Mouse (Mus musculus) heart, embryonic 15.5 days (tissue): Measurements from ENCODE around the gene Ppp1cb. TPM values are rescaled to one million over a fixed set of nuclear protein-coding genes. Genes with fewer than 3 reads are reported as not detected.
"Not testable (repeated sequence)": the region's sequence is repeated elsewhere in the genome, so short reads cannot be mapped to it uniquely, and the experiment has no call there.

ENCODE experiments used
- ATAC-seq: fragments of 200-750 bp; cut with Nextera tagmentation; replicated peaks from 2 replicates; pipeline ENCODE4 v1.8.0; 2017; ENCODE audit warnings: low read depth, moderate TSS enrichment; ENCODE audit not compliant: insufficient number of reproducible peaks, insufficient read depth, low FRiP score
- H3K27ac ChIP-seq: fragments of 300-500 bp; sonication (generic); 2 replicates; pipeline ENCODE4 v1.5.1; 2015; ENCODE audit warnings: mild to moderate bottlenecking, inconsistent platforms
- H3K27me3 ChIP-seq: fragments of 300-500 bp; sonication (generic); 2 replicates; pipeline ENCODE4 v1.6.1; 2015; ENCODE audit warnings: inconsistent platforms
- H3K36me3 ChIP-seq: fragments of 300-500 bp; sonication (generic); 2 replicates; pipeline ENCODE4 v1.6.1; 2015; ENCODE audit warnings: mild to moderate bottlenecking, inconsistent platforms
- H3K4me1 ChIP-seq: fragments of 300-500 bp; sonication (generic); replicated peaks from 2 replicates; pipeline ENCODE4 v1.6.1; 2015; ENCODE audit warnings: inconsistent platforms
- H3K4me2 ChIP-seq: fragments of 300-500 bp; sonication (generic); 2 replicates; pipeline ENCODE4 v1.6.1; 2015; ENCODE audit warnings: inconsistent platforms, mild to moderate bottlenecking, moderate library complexity
- H3K4me3 ChIP-seq: fragments of 300-500 bp; sonication (generic); 2 replicates; pipeline ENCODE4 v1.5.1; 2015; ENCODE audit warnings: mild to moderate bottlenecking, inconsistent platforms
- H3K9ac ChIP-seq: fragments of 300-500 bp; sonication (generic); 2 replicates; pipeline ENCODE4 v1.6.1; 2015; ENCODE audit warnings: mild to moderate bottlenecking, inconsistent platforms
- H3K9me3 ChIP-seq: fragments of 300-500 bp; sonication (generic); replicated peaks from 2 replicates; pipeline ENCODE4 v1.6.1; 2016; ENCODE audit warnings: inconsistent platforms
- WGBS: fragments of 180-500 bp; shearing (Covaris S2); methylation state at CpG from one replicate; pipeline ENCODE4 v1.1.7; 2015; ENCODE audit warnings: mixed read lengths; 5-methylcytosine and 5-hydroxymethylcytosine counted together
- polyA plus RNA-seq: library from polyadenylated mRNA; unstranded; fragments of >200 nt; fragmentation: Nextera tagmentation; extraction: Ambion mirVana; gene quantifications from 2 replicates; pipeline ENCODE4 v1.2.1, GENCODE M21; 2015

Gene Ppp1cb
- polyA plus RNA-seq, 1 experiment from 2014 or later, result 253 TPM

DNA sequence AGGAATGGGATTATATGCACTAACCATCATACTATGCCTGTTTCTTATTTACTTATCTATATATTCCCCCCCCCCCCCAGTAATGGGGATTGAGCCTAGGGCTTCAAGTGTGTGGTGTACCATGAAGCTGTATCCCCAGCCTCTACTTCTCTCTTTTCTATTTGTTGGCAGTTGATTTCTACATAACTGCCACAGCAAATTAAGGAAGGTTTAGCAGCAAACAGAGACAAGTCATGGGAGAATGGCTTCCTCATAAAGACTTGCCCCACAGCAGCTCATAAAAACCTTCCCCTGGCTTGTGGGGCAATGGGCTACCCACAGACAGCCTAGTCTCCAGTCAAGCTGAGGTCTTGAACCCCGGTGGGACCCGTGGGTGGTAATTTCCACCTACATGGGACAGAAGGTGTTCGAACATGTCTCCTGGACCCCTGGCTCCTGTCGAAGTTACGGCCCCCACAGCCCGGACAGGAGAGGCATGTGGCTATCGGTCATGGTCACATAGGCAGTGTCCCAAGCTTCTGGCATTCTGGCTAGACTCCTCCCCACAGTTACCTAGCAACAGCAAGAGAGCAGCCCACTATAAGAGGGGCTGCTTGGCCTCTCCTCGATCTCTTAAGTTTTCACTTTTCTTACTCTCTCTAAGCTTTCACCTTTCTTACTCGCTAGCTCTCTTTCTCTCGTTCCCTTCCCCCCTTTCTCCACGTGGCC is 35.1 kb upstream of the Ppp1cb start:
- no peaks in the 10 kb centered on the region for H3K27me3 ChIP-seq
- H3K27ac ChIP-seq, result no peak overlapping the region
- 63% methylated on average over 11 of the region's 11 CpGs for WGBS
- peaks cover 13% of the 10 kb centered on the region for H3K4me1 ChIP-seq
- H3K9ac ChIP-seq, result no peak overlapping the region
- no peak overlapping the region for H3K4me2 ChIP-seq
- H3K36me3 ChIP-seq, result no peaks in the 10 kb centered on the region
- no peaks in the 10 kb centered on the region for H3K9me3 ChIP-seq
- no peak overlapping the region for H3K4me3 ChIP-seq
- no peak for ATAC-seq

DNA sequence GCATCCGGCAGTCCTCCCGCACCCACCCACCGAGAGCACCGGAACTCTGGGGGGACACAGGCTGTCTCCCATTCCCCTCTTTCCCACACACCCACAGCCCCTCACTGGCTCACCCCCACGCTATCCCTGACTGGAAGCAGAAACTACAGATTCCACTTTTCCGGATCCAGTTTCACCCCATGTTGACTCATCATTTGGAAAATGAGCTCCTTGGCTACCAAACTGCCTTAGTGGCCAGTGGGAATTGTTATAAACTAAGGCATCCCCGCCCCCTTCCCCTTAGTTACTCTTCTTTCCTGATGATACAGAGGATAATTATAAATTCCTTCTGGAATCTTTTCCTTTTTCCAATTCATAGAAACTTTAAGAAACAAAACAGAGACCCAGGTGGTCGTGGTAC is 34.2 kb upstream of the Ppp1cb start:
- WGBS, result 89% methylated on average over 8 of the region's 8 CpGs
- Histone ChIP-seq H3K36me3 (no peaks in the 10 kb centered on the region), H3K9ac (no peak overlapping the region), H3K4me1 (peaks cover 13% of the 10 kb centered on the region), H3K4me3 (no peak overlapping the region), H3K4me2 (no peak overlapping the region), H3K27ac (no peak overlapping the region), H3K9me3 (no peaks in the 10 kb centered on the region), H3K27me3 (no peaks in the 10 kb centered on the region)
- no peak for ATAC-seq

DNA sequence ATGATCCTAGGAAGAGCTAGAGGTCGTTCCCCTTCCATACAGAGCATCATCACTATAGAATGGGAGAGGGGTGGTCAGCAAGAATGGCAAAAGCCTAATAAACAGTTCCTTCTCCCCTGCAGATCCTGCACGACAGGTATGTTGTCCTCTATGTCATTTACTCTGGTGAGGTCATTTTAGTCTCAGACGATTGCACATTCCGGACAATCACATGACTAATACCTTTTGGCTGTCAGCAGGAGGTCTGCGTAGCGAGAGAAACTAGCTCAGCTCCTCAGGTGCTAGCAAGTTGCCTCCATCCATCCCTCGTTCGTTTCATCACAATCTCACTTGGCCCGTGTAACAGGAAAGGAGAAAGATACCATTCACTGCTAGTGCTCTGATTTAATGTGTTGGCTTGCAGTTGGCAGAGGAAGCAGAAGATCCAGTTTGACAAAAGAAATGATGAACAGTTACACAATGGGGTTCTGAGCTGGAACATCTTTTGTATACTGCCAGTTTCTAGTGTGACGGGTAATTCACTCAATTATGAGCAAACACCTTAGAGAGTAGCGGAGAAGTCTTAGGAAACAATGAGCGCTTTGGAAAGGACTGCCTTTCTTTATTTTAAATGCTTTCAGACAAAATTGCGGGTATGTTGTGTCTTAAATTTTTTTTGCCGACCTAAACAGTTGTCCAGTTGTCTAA is 33.0 kb upstream of the Ppp1cb start:
- Histone ChIP-seq H3K4me3 (no peak overlapping the region), H3K27me3 (no peaks in the 10 kb centered on the region), H3K4me1 (peaks cover 13% of the 10 kb centered on the region), H3K36me3 (no peaks in the 10 kb centered on the region), H3K9me3 (no peaks in the 10 kb centered on the region), H3K9ac (no peak overlapping the region), H3K4me2 (no peak overlapping the region), H3K27ac (no peak overlapping the region)
- ATAC-seq, result no peak
- WGBS, result 60% methylated on average over 14 of the region's 14 CpGs

DNA sequence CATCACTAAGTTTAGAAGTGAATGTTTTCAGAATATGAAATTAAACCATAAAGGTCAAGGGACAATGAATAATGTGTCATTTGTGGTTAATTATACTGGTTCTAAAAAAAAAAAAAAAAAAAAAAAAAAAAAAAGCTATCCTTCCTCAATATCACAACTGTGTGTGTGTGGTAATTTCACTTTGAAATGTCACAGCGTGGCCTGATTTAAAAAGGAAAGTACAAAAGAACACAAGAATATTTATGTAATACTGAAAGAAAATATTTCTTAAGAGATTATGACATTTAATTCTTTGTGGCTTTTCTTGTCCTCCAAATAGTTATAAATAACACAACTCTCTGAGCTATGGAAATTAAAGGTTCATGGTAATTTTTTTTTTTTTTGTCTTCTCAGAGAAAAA is 28.2 kb upstream of the Ppp1cb start:
- no peak for ATAC-seq
- H3K9ac ChIP-seq, result no peak overlapping the region
- H3K27ac ChIP-seq, result no peak overlapping the region
- H3K4me2 ChIP-seq, result no peak overlapping the region
- no peaks in the 10 kb centered on the region for H3K36me3 ChIP-seq
- H3K4me3 ChIP-seq, result no peak overlapping the region
- WGBS, result 85% methylated on average over 1 of the region's 1 CpGs
- no peaks in the 10 kb centered on the region for H3K4me1 ChIP-seq
- H3K27me3 ChIP-seq, result no peaks in the 10 kb centered on the region
- no peaks in the 10 kb centered on the region for H3K9me3 ChIP-seq

DNA sequence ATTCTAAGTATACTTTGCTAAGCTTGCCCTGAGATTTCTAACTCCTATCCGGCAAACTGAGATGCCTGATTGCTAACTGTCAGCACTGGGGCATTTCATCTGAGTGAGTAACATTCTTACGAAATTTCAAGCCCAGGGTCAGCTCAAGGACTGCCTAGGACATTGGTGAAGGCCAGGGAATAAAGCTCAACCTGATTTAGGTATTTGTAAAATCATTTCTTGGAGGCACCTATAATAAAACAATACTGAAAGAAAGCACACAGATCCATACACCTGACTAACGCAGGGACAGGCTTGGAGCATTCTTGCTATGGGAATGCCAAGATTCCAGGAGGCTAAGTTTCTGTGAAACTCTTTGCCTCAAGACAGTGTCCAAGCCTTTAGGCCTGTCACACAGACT is 24.3 kb upstream of the Ppp1cb start:
- not testable (repeated sequence) for H3K4me1 ChIP-seq, H3K27me3 ChIP-seq, H3K36me3 ChIP-seq, H3K27ac ChIP-seq, H3K4me3 ChIP-seq, H3K4me2 ChIP-seq, H3K9ac ChIP-seq, ATAC-seq, H3K9me3 ChIP-seq
- 73% methylated on average over 3 of the region's 3 CpGs for WGBS

DNA sequence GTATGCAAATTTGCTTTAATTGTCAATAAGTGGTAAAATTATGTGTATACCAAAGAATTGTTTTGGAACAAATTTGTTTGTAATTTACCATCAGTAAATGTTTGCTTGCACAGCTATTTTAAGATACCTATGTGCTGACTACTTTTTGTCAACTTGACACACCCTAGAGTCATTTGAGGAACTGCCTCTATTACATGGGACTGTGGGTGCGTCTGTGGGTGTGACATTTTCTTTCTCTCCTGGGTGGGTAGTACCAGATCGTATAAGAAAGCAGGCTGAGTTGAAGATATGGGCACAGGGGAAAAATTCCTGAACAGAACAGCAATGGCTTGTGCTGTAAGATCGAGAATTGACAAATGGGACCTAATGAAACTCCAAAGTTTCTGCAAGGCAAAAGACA is 23.0 kb upstream of the Ppp1cb start:
- no peak overlapping the region for H3K9ac ChIP-seq
- WGBS, result 77% methylated on average over 3 of the region's 3 CpGs
- no peak for ATAC-seq

DNA sequence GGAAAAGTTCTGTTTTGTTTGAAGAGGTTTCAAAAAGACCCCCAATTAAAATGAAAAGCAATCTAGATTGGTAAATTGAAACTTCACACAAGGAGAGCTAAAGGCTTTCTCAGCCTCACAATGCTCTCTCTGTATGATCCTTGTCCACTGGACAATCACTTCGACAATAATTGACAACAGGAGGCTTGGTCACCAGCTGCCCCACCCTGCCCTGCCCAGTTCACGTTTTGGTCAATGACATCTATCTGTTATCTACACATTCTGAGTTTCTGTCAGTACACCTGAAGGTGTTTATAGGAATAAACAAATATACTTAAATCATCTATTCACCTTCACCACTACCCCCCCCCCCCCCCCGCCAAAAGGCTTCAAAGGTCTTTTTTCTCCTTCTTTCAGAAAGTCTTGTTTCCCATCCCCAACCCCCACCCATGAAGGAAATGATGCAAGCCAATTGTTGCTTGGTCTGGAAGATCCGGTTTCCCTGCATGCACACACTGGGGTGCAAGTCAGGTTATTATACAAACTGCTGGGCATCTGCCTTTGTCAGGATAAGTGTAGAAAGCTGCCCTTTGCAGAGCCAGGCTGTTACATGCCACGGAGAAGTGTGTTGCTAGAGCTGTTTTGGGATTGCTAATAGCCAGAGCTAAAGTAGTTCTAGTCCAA is 20.6 kb upstream of the Ppp1cb start:
- no peaks in the 10 kb centered on the region for H3K36me3 ChIP-seq
- H3K4me3 ChIP-seq, result no peak overlapping the region
- no peak for ATAC-seq
- H3K4me2 ChIP-seq, result no peak overlapping the region
- 41% methylated on average over 5 of the region's 5 CpGs for WGBS
- no peaks in the 10 kb centered on the region for H3K9me3 ChIP-seq
- H3K27ac ChIP-seq, result no peak overlapping the region
- no peak overlapping the region for H3K9ac ChIP-seq
- H3K4me1 ChIP-seq, result no peaks in the 10 kb centered on the region
- no peaks in the 10 kb centered on the region for H3K27me3 ChIP-seq

More for the DNA sequence above, 23.0 kb upstream of the Ppp1cb start:
- no peaks in the 10 kb centered on the region for H3K36me3 ChIP-seq
- H3K4me3 ChIP-seq, result no peak overlapping the region
- H3K4me1 ChIP-seq, result no peaks in the 10 kb centered on the region
- H3K9me3 ChIP-seq, result no peaks in the 10 kb centered on the region
- H3K27ac ChIP-seq, result no peak overlapping the region
- H3K27me3 ChIP-seq, result no peaks in the 10 kb centered on the region
- no peak overlapping the region for H3K4me2 ChIP-seq

DNA sequence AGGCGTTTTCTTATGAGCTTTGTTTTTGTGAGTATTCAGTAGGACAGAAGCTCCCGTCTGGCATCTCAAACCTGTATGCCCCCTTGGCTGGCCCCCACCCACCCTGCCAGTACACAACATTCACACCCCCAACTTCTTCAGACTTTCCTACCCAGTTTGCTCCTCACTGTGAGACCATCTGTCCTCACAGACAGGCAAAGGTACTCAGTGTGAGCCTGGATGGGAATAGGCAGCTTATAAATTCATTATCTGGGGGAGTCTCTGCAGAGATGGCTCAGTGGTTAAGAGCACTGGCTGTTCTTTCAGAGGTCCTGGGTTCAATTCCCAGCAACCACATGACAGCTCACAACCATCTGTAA is 20.1 kb upstream of the Ppp1cb start:
- H3K4me2 ChIP-seq, result no peak overlapping the region
- H3K9me3 ChIP-seq, result no peaks in the 10 kb centered on the region
- H3K4me1 ChIP-seq, result no peaks in the 10 kb centered on the region
- no peak overlapping the region for H3K9ac ChIP-seq
- H3K36me3 ChIP-seq, result no peaks in the 10 kb centered on the region
- no peak for ATAC-seq
- H3K27ac ChIP-seq, result no peak overlapping the region
- WGBS, result 53% methylated on average over 2 of the region's 2 CpGs
- H3K27me3 ChIP-seq, result no peaks in the 10 kb centered on the region
- no peak overlapping the region for H3K4me3 ChIP-seq

DNA sequence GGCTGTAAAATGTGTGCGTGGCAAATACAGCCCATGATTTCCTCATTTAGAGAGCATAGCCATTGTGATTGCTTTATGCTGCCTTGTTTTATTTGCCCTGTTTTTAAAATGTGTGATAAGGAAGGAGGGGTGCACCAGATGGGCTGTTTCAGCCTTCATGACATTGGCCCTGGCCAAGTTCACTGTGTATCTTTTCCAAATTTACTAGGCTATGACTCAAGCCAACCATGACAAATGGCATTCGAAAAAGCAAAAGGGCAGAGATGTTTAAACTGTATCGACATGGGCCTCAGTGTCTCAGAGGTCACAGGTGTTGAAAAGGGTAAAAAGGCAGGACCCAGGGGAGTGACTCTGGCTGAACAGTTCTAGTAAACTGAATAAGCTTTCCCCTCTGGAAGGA is 17.3 kb upstream of the Ppp1cb start:
- H3K27ac ChIP-seq, result no peak overlapping the region
- H3K27me3 ChIP-seq, result no peaks in the 10 kb centered on the region
- no peaks in the 10 kb centered on the region for H3K9me3 ChIP-seq
- no peaks in the 10 kb centered on the region for H3K36me3 ChIP-seq
- H3K9ac ChIP-seq, result no peak overlapping the region
- 58% methylated on average over 3 of the region's 3 CpGs for WGBS
- peaks cover 2% of the 10 kb centered on the region; the same call in 1 of the 2 replicates for H3K4me1 ChIP-seq
- no peak overlapping the region for H3K4me3 ChIP-seq
- H3K4me2 ChIP-seq, result no peak overlapping the region
- no peak for ATAC-seq

DNA sequence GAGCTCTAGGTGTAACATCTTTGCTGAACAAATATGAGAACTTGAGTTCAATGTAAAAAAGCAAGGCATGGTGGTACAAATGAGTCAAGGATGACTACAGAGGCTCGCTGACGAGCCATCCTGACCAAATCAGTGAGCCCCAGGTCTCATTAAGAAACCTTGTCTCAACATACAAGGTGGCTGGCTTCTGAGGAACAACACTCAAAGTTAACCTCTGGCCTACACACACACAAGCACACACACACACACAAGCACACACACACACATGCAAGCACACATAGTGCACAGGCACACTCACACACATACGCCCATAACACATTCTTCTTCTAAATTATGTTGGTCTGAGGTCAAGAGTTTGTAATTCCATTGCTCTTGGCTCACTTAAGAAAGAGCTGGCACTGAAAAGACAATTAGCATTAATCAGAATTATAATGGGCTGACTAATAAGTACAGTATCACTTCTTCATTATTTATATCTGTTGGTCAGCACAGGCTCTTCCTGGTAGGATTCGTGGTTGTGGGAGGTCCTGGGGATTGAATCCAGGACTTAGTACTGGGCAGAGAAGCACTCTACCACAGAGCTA is 16.6 kb upstream of the Ppp1cb start:
- no peak overlapping the region for H3K27ac ChIP-seq
- no peaks in the 10 kb centered on the region for H3K27me3 ChIP-seq
- H3K4me1 ChIP-seq, result peaks cover 4% of the 10 kb centered on the region; the same call in 1 of the 2 replicates
- H3K9me3 ChIP-seq, result no peaks in the 10 kb centered on the region
- WGBS, result 88% methylated on average over 4 of the region's 4 CpGs
- no peak overlapping the region for H3K9ac ChIP-seq
- no peak for ATAC-seq
- no peak overlapping the region for H3K4me3 ChIP-seq
- no peaks in the 10 kb centered on the region for H3K36me3 ChIP-seq
- H3K4me2 ChIP-seq, result no peak overlapping the region

DNA sequence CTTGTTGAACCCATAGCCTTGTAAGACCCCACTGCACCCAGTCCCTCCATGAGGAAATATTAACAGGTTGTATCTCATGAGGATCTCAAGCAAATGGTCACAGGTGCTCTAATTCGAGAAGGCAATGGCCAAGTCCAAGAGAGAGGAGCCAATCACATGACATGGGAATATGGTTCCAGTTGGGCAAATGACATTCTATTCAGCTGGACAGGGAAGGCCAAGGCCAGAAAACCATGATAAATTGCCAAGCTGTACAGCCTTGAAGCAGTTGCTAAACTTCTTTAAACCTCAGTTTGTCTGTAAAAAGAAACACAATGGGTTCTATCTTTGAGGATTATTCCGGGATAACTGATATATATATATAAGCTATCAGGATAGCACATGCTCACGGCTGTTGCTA is 14.7 kb upstream of the Ppp1cb start:
- no peak overlapping the region for H3K4me2 ChIP-seq
- no peak overlapping the region for H3K9ac ChIP-seq
- no peaks in the 10 kb centered on the region for H3K9me3 ChIP-seq
- H3K4me1 ChIP-seq, result peaks cover 4% of the 10 kb centered on the region; the same call in 1 of the 2 replicates
- ATAC-seq, result no peak
- WGBS, result 83% methylated on average over 3 of the region's 3 CpGs
- H3K4me3 ChIP-seq, result no peak overlapping the region
- no peak overlapping the region for H3K27ac ChIP-seq
- H3K27me3 ChIP-seq, result no peaks in the 10 kb centered on the region
- H3K36me3 ChIP-seq, result no peaks in the 10 kb centered on the region
